8 mouse cellular contexts compared by ENCODE assay signal in the genomic region with DNA sequence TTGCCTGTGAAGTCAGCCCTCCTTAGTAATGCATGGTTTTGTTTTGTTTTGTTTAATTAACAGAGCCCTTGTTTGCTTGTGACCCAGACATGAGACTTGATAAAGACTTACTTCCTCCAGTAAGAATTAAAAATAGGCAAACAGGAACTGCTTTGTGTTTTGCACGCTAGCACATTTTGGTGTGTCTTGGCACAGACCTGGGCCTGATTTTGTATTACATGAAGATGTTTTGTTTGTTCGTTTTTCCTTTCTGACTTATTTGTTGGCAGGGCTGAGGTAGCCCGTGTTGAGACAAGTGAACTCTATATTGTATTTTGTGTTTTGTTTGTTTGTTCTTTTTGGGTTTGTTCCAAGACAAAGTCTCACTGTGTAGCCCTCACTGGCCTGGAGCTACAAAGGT. TPM values are rescaled to one million over a fixed set of nuclear protein-coding genes. Genes with fewer than 3 reads are reported as not detected.
DNase-seq lines count a peak whose midpoint lies in the region; ATAC-seq lines count a peak whose summit lies in the region.

No protein-coding gene starts in this region.

- H3K27ac ChIP-seq in hindbrain, embryonic 11.5 days (ENCODE audit: low read depth, low read length) = no peak overlapping the region

- no peaks in the 10 kb centered on the region for H3K9me3 ChIP-seq in hindbrain, embryonic 11.5 days (ENCODE audit: control insufficient read depth, low read length)

- H3K4me1 ChIP-seq in hindbrain, embryonic 11.5 days (replicated peaks; ENCODE audit: control insufficient read depth, insufficient read depth, low read length) = no peaks in the 10 kb centered on the region

- H3K36me3 ChIP-seq in hindbrain, embryonic 11.5 days (ENCODE audit: control insufficient read depth, insufficient read depth, low read length) = no peaks in the 10 kb centered on the region

- 54% methylated on average over 3 of the region's 3 CpGs for WGBS in hindbrain, embryonic 11.5 days

- peak; percentile 57 for DNase-seq in adipocyte (ENCODE audit: low spot score)
- no peak for DNase-seq in hindbrain, embryonic 11.5 days (ENCODE audit: low spot score)
- DNase-seq in lung, postnatal 14 days = peak; percentile 12
- DNase-seq in right cerebral cortex, adult 2 months (ENCODE audit: low spot score in 2 of 2) = no peak
- DNase-seq in c-Kit-positive CD71-positive TER-119-positive erythroid progenitor cells, embryonic 14.5 days (ENCODE audit: low spot score) = no peak
- DNase-seq in ovary, postnatal 14 days (ENCODE audit: low spot score) = no peak
- DNase-seq in gastrocnemius, postnatal 14 days = no peak

- peak overlapping the region; percentile 84 for H3K4me3 ChIP-seq in hindbrain, embryonic 11.5 days (ENCODE audit: low read depth, low read length)

- intact Hi-C loops in gastrocnemius, postnatal 14 days (cut with DNase I; ENCODE audit: low total_unique reads) = loop anchor here (10.0 kb wide), 1 partner anchor 63 kb away; no protein-coding TSS in a partner anchor

- H3K27me3 ChIP-seq in hindbrain, embryonic 11.5 days (ENCODE audit: control insufficient read depth, insufficient read depth, low read length) = no peaks in the 10 kb centered on the region

- peak overlapping the region; percentile 42 for H3K4me2 ChIP-seq in hindbrain, embryonic 11.5 days (replicated peaks; ENCODE audit: low read depth, low read length)

- ATAC-seq in CD4-positive, CD25-positive, alpha-beta regulatory T cell, adult 4 months = peak; percentile 17
- ATAC-seq in hindbrain, embryonic 11.5 days (ENCODE audit: low FRiP score) = no peak

- no peak overlapping the region for H3K9ac ChIP-seq in hindbrain, embryonic 11.5 days (ENCODE audit: low read depth, low read length)

RNA-seq across cellular contexts. Expression of a gene that starts 0.8 kb away (rescaled TPM):
- polyA plus RNA-seq in CD4-positive, CD25-positive, alpha-beta regulatory T cell, adult 4 months (2017; shearing (Covaris generic)) = 100 to 1,000 TPM; 129 to 135 TPM
- polyA plus RNA-seq in hindbrain, embryonic 11.5 days (2014; fragmentation: Nextera tagmentation; extraction: Ambion mirVana) = 72.5 and 79.6 TPM in 2 replicates
- total RNA-seq in gastrocnemius, postnatal 14 days (2021) = 10 to 100 TPM; 13.3 to 14.8 TPM

RNA-seq across cellular contexts. Expression of a gene that starts 25.5 kb away (rescaled TPM):
- not detected for polyA plus RNA-seq in CD4-positive, CD25-positive, alpha-beta regulatory T cell, adult 4 months (2017; shearing (Covaris generic))
- 1.5 TPM in 2 replicates for polyA plus RNA-seq in hindbrain, embryonic 11.5 days (2014; fragmentation: Nextera tagmentation; extraction: Ambion mirVana)
- under 1 TPM; 0.14 to 0.18 TPM for total RNA-seq in gastrocnemius, postnatal 14 days (2021)

RNA-seq across cellular contexts. Expression of a gene that starts 29.0 kb away (rescaled TPM):
- polyA plus RNA-seq in CD4-positive, CD25-positive, alpha-beta regulatory T cell, adult 4 months (2017; shearing (Covaris generic)) = 100 to 1,000 TPM; 183 to 184 TPM
- polyA plus RNA-seq in hindbrain, embryonic 11.5 days (2014; fragmentation: Nextera tagmentation; extraction: Ambion mirVana) = 116 and 125 TPM in 2 replicates
- 100 to 1,000 TPM; 266 to 303 TPM for total RNA-seq in gastrocnemius, postnatal 14 days (2021)

RNA-seq across cellular contexts. Expression of a gene that starts 44.0 kb away (rescaled TPM):
- 1 to 10 TPM in 1 of 2 experiments, under 1 TPM in 1; 0.51 to 2.7 TPM for polyA plus RNA-seq in CD4-positive, CD25-positive, alpha-beta regulatory T cell, adult 4 months (2017; shearing (Covaris generic))
- polyA plus RNA-seq in hindbrain, embryonic 11.5 days (2014; fragmentation: Nextera tagmentation; extraction: Ambion mirVana) = 0.53 and 0.59 TPM in 2 replicates
- not detected for total RNA-seq in gastrocnemius, postnatal 14 days (2021)

Comparison
In these comparisons a context has a peak if more than half of its experiments do, and no peak if none do; other contexts are left out.
1. DNase-seq: peak in adipocyte (single experiment) and lung, postnatal 14 days (single experiment); none in hindbrain, embryonic 11.5 days (single experiment), right cerebral cortex, adult 2 months (0 of 2), c-Kit-positive CD71-positive TER-119-positive erythroid progenitor cells, embryonic 14.5 days (single experiment), ovary, postnatal 14 days (single experiment) and gastrocnemius, postnatal 14 days (single experiment).